Mouse (Mus musculus) stomach, embryonic 14.5 days (tissue): ENCODE results near the gene Plcxd3. TPM values are rescaled to one million over a fixed set of nuclear protein-coding genes. Genes with fewer than 3 reads are reported as not detected.
A peak's percentile ranks its signal among the peaks of the same experiment; 100 is the strongest.

ENCODE experiments used
- ATAC-seq: fragments of 200-750 bp; cut with Nextera tagmentation; 2 replicates; pipeline ENCODE4 v1.8.0; 2017; ENCODE audit warnings: low read depth, moderate TSS enrichment; ENCODE audit not compliant: insufficient number of reproducible peaks, insufficient read depth, low FRiP score
- H3K27ac ChIP-seq: fragments of 300-500 bp; sonication (generic); 2 replicates; pipeline ENCODE4 v1.5.1; 2014; ENCODE audit warnings: mild to moderate bottlenecking, low read length, moderate library complexity, mixed read lengths
- H3K27me3 ChIP-seq: fragments of 300-500 bp; sonication (generic); 2 replicates; pipeline ENCODE4 v1.6.1; 2014; ENCODE audit warnings: low read length, control low read depth, mixed read lengths; ENCODE audit not compliant: control insufficient read depth, insufficient read depth
- H3K36me3 ChIP-seq: fragments of 300-500 bp; sonication (generic); 2 replicates; pipeline ENCODE4 v1.6.1; 2014; ENCODE audit warnings: mild to moderate bottlenecking, control low read depth, low read length, moderate library complexity, mixed read lengths; ENCODE audit not compliant: control insufficient read depth, insufficient read depth
- H3K4me1 ChIP-seq: fragments of 300-500 bp; sonication (generic); 2 replicates; pipeline ENCODE4 v1.6.1; 2014; ENCODE audit warnings: low read length, control low read depth, mixed read lengths; ENCODE audit not compliant: control insufficient read depth, insufficient read depth
- H3K4me2 ChIP-seq: fragments of 300-500 bp; sonication (generic); replicated peaks from 2 replicates; pipeline ENCODE4 v1.6.1; 2014; ENCODE audit warnings: low read depth, low read length, control low read depth
- H3K4me3 ChIP-seq: fragments of 300-500 bp; sonication (generic); 2 replicates; pipeline ENCODE4 v1.5.1; 2014; ENCODE audit warnings: low read depth, low read length, control low read depth
- H3K9ac ChIP-seq: fragments of 300-500 bp; sonication (generic); replicated peaks from 2 replicates; pipeline ENCODE4 v1.6.1; 2014; ENCODE audit warnings: low read depth, mild to moderate bottlenecking, control low read depth, low read length, moderate library complexity, mixed read lengths
- H3K9me3 ChIP-seq: fragments of 300-500 bp; sonication (generic); 2 replicates; pipeline ENCODE4 v1.6.1; 2016; ENCODE audit warnings: low read depth, low read length, control low read depth; ENCODE audit not compliant: control insufficient read depth
- WGBS: fragments of 180-500 bp; shearing (Covaris S2); extraction: QIAGEN DNeasy Blood & Tissue Kit; methylation state at CpG from one replicate; pipeline ENCODE4 v1.1.7; 2014; 5-methylcytosine and 5-hydroxymethylcytosine counted together
- polyA plus RNA-seq: library from polyadenylated mRNA; unstranded; fragments of >200 nt; fragmentation: Nextera tagmentation; extraction: Ambion mirVana; gene quantifications from 2 replicates; pipeline ENCODE4 v1.2.1, GENCODE M21; 2014

The Plcxd3 gene
- polyA plus RNA-seq, 1 experiment from 2014 or later, result 3.4 TPM

DNA sequence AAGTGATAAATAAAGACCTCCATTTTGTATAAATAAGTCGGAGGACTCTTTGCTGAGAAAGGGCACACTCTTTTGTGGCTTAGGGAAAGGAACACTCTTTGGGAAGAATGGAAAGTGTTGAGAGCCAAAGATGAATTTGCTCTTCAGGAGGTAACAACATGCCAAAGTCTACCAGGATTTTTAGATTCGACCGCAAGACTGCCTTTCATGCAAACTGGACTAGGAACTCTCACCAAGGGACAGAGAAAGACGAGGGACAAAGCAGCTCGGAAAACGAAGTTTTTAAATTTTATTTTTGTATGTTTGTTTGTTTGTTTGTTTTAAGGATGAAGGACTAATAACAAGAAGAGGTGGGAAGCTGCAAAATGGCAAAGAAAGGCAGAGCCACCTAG is 264 bp upstream of the Plcxd3 start:
- no peaks in the 10 kb centered on the region for H3K9me3 ChIP-seq
- H3K9ac ChIP-seq, result no peak overlapping the region
- no peak for ATAC-seq
- H3K27ac ChIP-seq, result no peak overlapping the region
- no peaks in the 10 kb centered on the region for H3K27me3 ChIP-seq
- 21% methylated on average over 6 of the region's 6 CpGs for WGBS
- no peaks in the 10 kb centered on the region; the same call in 1 of the 2 replicates for H3K4me1 ChIP-seq
- peak overlapping the region; percentile 69 for H3K4me2 ChIP-seq
- no peaks in the 10 kb centered on the region for H3K36me3 ChIP-seq
- H3K4me3 ChIP-seq, result peak overlapping the region; percentile 31

DNA sequence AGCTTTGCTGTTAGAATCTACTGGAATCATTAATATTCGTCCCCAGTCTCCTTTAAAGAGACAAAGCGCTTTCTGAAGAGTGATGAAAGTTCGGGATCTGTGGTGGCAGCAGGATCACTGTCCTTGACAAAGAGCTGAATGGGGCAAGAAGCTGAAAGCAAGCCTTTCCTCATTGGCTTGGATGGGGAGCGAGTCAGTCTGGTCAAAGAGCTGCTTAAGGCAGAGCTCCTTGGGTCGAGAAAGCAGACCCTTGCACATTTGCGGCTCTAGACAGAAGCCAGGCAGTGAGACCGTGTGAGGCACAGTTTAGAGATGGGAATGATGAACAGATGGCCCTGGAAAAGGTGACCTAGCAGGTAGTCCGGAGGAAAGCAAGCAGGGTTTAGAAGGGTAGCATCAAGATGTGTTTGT is 935 bp downstream of the Plcxd3 start:
- no peak for ATAC-seq
- peak overlapping the region; percentile 69 for H3K4me2 ChIP-seq

DNA sequence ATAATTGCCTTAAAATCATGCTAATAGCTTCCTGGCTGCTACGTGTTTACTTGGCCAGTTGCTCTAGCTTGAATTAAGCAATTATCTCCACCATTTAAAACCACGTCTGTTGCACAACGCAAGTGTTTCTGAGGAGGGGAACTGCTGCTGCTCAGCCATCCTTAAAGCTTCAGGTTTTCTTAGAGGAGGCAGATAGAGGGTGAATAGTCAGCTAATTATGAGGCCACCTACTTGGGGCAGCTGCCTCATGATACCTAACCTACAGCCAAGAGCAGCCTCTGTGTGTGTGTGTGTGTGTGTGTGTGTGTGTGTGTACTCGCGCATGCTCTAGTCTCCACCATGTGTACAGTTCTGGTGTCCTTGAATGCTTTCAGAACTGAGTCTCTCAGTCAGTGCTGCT is 3.5 kb downstream of the Plcxd3 start:
- H3K9ac ChIP-seq, result no peak overlapping the region
- WGBS, result 86% methylated on average over 5 of the region's 5 CpGs
- no peaks in the 10 kb centered on the region for H3K36me3 ChIP-seq
- no peaks in the 10 kb centered on the region; the same call in 1 of the 2 replicates for H3K4me1 ChIP-seq
- H3K27ac ChIP-seq, result no peak overlapping the region
- H3K27me3 ChIP-seq, result no peaks in the 10 kb centered on the region
- no peak overlapping the region for H3K4me3 ChIP-seq
- no peak for ATAC-seq
- no peaks in the 10 kb centered on the region for H3K9me3 ChIP-seq
- no peak overlapping the region for H3K4me2 ChIP-seq

More for the DNA sequence above, 935 bp downstream of the Plcxd3 start:
- no peaks in the 10 kb centered on the region; the same call in 1 of the 2 replicates for H3K4me1 ChIP-seq
- H3K27ac ChIP-seq, result no peak overlapping the region
- H3K36me3 ChIP-seq, result no peaks in the 10 kb centered on the region
- no peaks in the 10 kb centered on the region for H3K9me3 ChIP-seq
- H3K4me3 ChIP-seq, result peak overlapping the region; percentile 31; the same call in 1 of the 2 replicates
- H3K9ac ChIP-seq, result no peak overlapping the region
- no peaks in the 10 kb centered on the region for H3K27me3 ChIP-seq
- 19% methylated on average over 8 of the region's 8 CpGs for WGBS

- ATAC-seq, result no peak
Observed at GRCm38 (mm10) chr15:4387774-4388173, 12.5 kb downstream of the Plcxd3 start.

DNA sequence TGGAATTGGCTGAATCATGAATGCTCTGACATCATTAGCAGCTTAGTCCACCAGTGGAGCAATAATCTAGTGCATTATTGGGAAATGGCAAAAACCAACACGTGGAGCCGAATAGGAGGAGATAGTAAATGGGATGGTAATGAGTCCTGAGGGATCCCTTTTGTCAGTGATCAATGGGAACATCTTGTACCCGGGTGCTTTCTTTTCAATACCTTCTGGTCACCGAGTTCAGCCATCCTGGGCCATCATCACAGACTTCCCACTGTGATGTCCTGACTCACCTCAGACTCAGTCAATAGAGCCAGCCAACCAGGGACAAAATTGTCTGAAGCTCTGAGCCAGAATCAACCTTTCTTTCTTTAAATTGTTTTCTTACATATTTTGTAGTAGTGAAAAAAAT is 24.8 kb downstream of the Plcxd3 start:
- no peak overlapping the region for H3K9ac ChIP-seq
- no peak for ATAC-seq
- 77% methylated on average over 4 of the region's 4 CpGs for WGBS
- H3K4me2 ChIP-seq, result no peak overlapping the region
- H3K9me3 ChIP-seq, result no peaks in the 10 kb centered on the region
- H3K36me3 ChIP-seq, result no peaks in the 10 kb centered on the region
- no peak overlapping the region for H3K27ac ChIP-seq
- no peak overlapping the region for H3K4me3 ChIP-seq
- no peaks in the 10 kb centered on the region for H3K27me3 ChIP-seq
- H3K4me1 ChIP-seq, result no peaks in the 10 kb centered on the region

More at GRCm38 (mm10) chr15:4387774-4388173, 12.5 kb downstream of the Plcxd3 start:
- Histone ChIP-seq H3K36me3 (no peaks in the 10 kb centered on the region), H3K4me1 (no peaks in the 10 kb centered on the region), H3K9me3 (no peaks in the 10 kb centered on the region), H3K4me3 (no peak overlapping the region), H3K27me3 (no peaks in the 10 kb centered on the region), H3K4me2 (no peak overlapping the region), H3K9ac (no peak overlapping the region), H3K27ac (no peak overlapping the region)

DNA sequence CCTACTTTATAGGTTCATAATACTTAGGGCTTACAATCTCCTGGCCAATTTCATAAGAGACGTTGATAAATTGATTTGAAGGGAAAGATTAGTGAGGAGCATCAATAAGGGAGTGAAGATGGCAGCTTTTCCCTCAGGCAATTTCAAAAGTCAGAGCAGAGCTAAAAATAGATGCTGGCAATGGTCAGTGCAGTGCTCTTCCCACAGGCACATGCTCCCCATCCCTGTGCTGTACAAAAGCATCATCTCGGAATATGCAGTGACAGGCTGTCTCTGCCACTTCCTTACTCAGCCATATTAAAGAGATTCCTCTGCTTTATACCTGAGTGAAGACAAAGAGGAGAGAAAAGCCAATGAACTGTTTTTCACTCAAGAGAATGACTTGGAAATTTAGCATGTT is 36.0 kb downstream of the Plcxd3 start:
- H3K9me3 ChIP-seq, result no peaks in the 10 kb centered on the region
- no peaks in the 10 kb centered on the region for H3K4me1 ChIP-seq
- H3K9ac ChIP-seq, result no peak overlapping the region
- H3K27me3 ChIP-seq, result no peaks in the 10 kb centered on the region
- ATAC-seq, result no peak
- H3K27ac ChIP-seq, result no peak overlapping the region
- H3K36me3 ChIP-seq, result no peaks in the 10 kb centered on the region
- no peak overlapping the region for H3K4me2 ChIP-seq
- 46% methylated on average over 2 of the region's 2 CpGs for WGBS
- no peak overlapping the region for H3K4me3 ChIP-seq

- H3K36me3 ChIP-seq, result no peaks in the 10 kb centered on the region
- no peaks in the 10 kb centered on the region for H3K4me1 ChIP-seq
- H3K9ac ChIP-seq, result no peak overlapping the region
- no peak for ATAC-seq
- H3K27me3 ChIP-seq, result no peaks in the 10 kb centered on the region
- no peak overlapping the region for H3K27ac ChIP-seq
- H3K4me3 ChIP-seq, result no peak overlapping the region
- H3K4me2 ChIP-seq, result no peak overlapping the region
- no peaks in the 10 kb centered on the region for H3K9me3 ChIP-seq
Observed at GRCm38 (mm10) chr15:4440081-4440480, 64.8 kb downstream of the Plcxd3 start.

DNA sequence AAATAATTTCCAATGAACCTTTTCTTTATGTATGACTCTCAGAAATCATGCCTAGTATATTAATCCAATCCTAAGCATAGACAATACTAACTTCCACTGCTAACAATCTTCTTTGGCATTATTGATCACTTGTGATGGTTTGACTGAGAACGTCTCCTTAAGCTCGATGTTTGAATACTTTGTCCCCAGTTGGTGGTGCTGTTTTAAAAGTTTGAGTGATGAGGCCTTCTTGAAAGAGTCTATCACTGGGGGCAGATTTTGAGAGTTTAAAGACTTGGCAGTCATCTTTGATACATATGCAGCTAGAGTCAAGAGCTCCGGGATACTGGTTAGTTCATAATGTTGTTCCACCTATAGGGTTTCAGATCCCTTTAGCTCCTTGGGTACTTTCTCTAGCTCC is 120.9 kb downstream of the Plcxd3 start:
- Histone ChIP-seq H3K4me2 (no peak overlapping the region), H3K4me1 (no peaks in the 10 kb centered on the region), H3K27ac (no peak overlapping the region), H3K9me3 (no peaks in the 10 kb centered on the region), H3K9ac (no peak overlapping the region), H3K4me3 (no peak overlapping the region), H3K27me3 (no peaks in the 10 kb centered on the region), H3K36me3 (no peaks in the 10 kb centered on the region)
- WGBS, result 84% methylated on average over 3 of the region's 3 CpGs
- ATAC-seq, result no peak

- Histone ChIP-seq H3K4me3 (no peak overlapping the region), H3K4me1 (no peaks in the 10 kb centered on the region), H3K4me2 (no peak overlapping the region), H3K27ac (no peak overlapping the region), H3K9ac (no peak overlapping the region), H3K36me3 (no peaks in the 10 kb centered on the region), H3K9me3 (no peaks in the 10 kb centered on the region), H3K27me3 (no peaks in the 10 kb centered on the region)
- no peak for ATAC-seq
- WGBS, result 77% methylated on average over 2 of the region's 2 CpGs
Observed at GRCm38 (mm10) chr15:4496984-4497383, 121.7 kb downstream of the Plcxd3 start.
